Mouse (Mus musculus) intestine, embryonic 15.5 days (tissue): Measurements from ENCODE around the gene Tshb. TPM values are rescaled to one million over a fixed set of nuclear protein-coding genes. Genes with fewer than 3 reads are reported as not detected.

ENCODE experiments used
- ATAC-seq: fragments of 200-750 bp; cut with Nextera tagmentation; 2 replicates; pipeline ENCODE4 v1.8.0; 2017; ENCODE audit warnings: moderate TSS enrichment, moderate library complexity
- H3K27ac ChIP-seq: fragments of 300-500 bp; sonication (generic); 2 replicates; pipeline ENCODE4 v1.5.1; 2015; ENCODE audit warnings: mild to moderate bottlenecking, inconsistent platforms
- H3K27me3 ChIP-seq: fragments of 300-500 bp; sonication (generic); replicated peaks from 2 replicates; pipeline ENCODE4 v1.6.1; 2015; ENCODE audit warnings: inconsistent platforms
- H3K36me3 ChIP-seq: fragments of 300-500 bp; sonication (generic); 2 replicates; pipeline ENCODE4 v1.6.1; 2015; ENCODE audit warnings: inconsistent platforms
- H3K4me1 ChIP-seq: fragments of 300-500 bp; sonication (generic); replicated peaks from 2 replicates; pipeline ENCODE4 v1.6.1; 2015; ENCODE audit warnings: inconsistent platforms
- H3K4me2 ChIP-seq: fragments of 300-500 bp; sonication (generic); replicated peaks from 2 replicates; pipeline ENCODE4 v1.6.1; 2015; ENCODE audit warnings: mild to moderate bottlenecking, inconsistent platforms
- H3K4me3 ChIP-seq: fragments of 300-500 bp; sonication (generic); replicated peaks from 2 replicates; pipeline ENCODE4 v1.5.1; 2015; ENCODE audit warnings: inconsistent platforms
- H3K9ac ChIP-seq: fragments of 300-500 bp; sonication (generic); 2 replicates; pipeline ENCODE4 v1.6.1; 2015; ENCODE audit warnings: inconsistent platforms
- H3K9me3 ChIP-seq: fragments of 300-500 bp; sonication (generic); 2 replicates; pipeline ENCODE4 v1.6.1; 2016; ENCODE audit warnings: inconsistent platforms
- WGBS: fragments of 180-500 bp; shearing (Covaris S2); methylation state at CpG from one replicate; pipeline ENCODE4 v1.1.7; 2015; 5-methylcytosine and 5-hydroxymethylcytosine counted together
- polyA plus RNA-seq: library from polyadenylated mRNA; unstranded; fragments of >200 nt; fragmentation: Nextera tagmentation; extraction: Ambion mirVana; gene quantifications from 2 replicates; pipeline ENCODE4 v1.2.1, GENCODE M21; 2015

Tshb gene
- 0.11 and 0.27 TPM in 2 replicates for polyA plus RNA-seq

DNA sequence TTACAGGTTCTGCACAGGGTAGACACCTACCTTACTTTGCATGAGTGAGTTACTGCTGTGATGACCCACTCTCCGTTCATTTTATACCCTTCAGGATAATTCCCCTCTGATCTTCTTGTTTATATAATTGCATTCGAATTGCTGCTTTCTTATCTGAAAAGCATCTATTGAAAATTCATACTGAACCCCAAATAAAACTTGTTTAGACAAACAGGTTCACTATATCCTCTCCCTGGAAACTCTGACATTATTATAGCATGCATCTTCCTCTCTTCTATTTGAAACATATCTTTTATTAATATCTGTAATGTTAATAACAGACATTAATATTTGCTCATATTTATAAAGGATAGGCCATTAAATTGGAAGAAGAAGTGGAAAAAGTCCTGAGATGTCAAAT is at the start of gene Tshb:
TSS of gene Tshb (minus strand) at position 101 of the 400 bp plus-strand sequence.
- Histone ChIP-seq H3K36me3 (no peaks in the 10 kb centered on the region), H3K27ac (no peak within 1 kb of the TSS), H3K4me1 (no peaks in the 10 kb centered on the region), H3K9ac (no peak within 1 kb of the TSS), H3K27me3 (no peaks in the 10 kb centered on the region), H3K9me3 (no peaks in the 10 kb centered on the region), H3K4me2 (no peak within 1 kb of the TSS), H3K4me3 (no peak within 1 kb of the TSS)
- WGBS, result 64% methylated on average over 2 of the region's 2 CpGs
- no peak for ATAC-seq

DNA sequence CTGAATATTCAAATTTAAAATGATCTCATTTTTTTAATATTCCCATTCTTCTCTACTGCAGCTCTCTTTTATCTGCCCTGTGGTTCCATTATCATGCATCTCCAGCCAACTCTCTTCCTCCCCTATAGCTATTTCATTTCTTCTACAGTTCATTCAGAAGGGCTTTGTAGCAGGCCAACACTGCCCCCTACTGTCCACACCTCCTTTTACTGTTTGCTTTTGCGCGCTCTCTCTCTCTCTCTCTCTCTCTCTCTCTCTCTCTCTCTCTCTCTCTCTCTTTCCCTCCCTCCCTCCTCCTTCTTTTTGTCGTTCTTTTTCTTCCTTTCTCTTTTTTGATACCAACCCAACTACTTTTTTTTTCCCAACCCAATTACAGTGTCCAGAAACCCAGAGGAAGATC is 21.4 kb upstream of the Tshb start:
- Histone ChIP-seq H3K27ac (no peak overlapping the region), H3K4me1 (no peaks in the 10 kb centered on the region), H3K36me3 (no peaks in the 10 kb centered on the region), H3K27me3 (no peaks in the 10 kb centered on the region), H3K9ac (no peak overlapping the region), H3K4me2 (no peak overlapping the region), H3K4me3 (no peak overlapping the region), H3K9me3 (no peaks in the 10 kb centered on the region)
- no peak for ATAC-seq
- WGBS, result 4% methylated on average over 3 of the region's 3 CpGs

DNA sequence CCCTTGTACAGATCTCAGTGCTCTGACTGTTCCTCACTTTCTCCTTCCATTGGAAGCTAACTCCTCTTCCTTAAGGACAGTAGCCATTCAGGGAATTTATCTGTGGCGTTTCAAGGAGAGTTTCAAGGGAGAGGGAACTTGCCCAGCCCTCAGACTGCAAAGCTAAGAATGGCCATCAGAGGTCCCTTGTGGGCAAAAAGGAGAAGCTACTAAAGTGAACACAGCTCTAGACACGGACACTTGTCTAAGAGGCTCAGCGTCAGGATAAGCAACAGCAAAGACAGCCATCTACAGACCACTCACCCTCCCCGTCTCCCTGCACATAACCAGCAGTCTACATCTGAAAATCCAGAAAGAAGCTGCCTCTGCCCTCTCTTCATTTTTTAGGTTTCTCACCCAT is 4.9 kb upstream of the Tshb start:
- no peaks in the 10 kb centered on the region for H3K4me1 ChIP-seq
- H3K9ac ChIP-seq, result no peak overlapping the region
- no peak overlapping the region for H3K27ac ChIP-seq
- no peaks in the 10 kb centered on the region for H3K27me3 ChIP-seq
- WGBS, result 37% methylated on average over 4 of the region's 4 CpGs
- H3K4me2 ChIP-seq, result no peak overlapping the region
- no peak overlapping the region for H3K4me3 ChIP-seq
- H3K9me3 ChIP-seq, result no peaks in the 10 kb centered on the region
- no peak for ATAC-seq
- H3K36me3 ChIP-seq, result no peaks in the 10 kb centered on the region

DNA sequence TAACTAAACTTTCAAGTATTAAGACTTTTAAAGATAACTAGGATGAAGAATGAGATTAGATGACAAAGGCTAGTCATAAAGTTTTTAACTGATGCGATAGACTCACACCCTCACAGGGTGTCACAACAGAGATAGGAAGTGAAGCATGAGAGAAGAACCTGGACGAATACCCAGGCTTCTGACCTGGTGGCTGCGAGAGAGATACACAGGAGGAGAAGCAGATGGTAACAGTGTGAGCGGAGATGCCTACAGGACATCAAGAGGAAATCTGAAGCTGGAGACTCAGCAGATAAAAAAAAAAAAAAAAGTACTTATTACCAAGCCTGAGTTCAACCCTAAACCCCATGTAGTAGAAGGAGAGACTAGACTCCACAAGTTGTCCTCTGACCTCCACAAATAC is 9.5 kb downstream of the Tshb start:
- 80% methylated on average over 4 of the region's 4 CpGs for WGBS
- H3K36me3 ChIP-seq, result no peaks in the 10 kb centered on the region
- no peaks in the 10 kb centered on the region for H3K9me3 ChIP-seq
- no peak overlapping the region for H3K27ac ChIP-seq
- no peak overlapping the region for H3K4me2 ChIP-seq
- H3K9ac ChIP-seq, result no peak overlapping the region
- ATAC-seq, result no peak
- no peak overlapping the region for H3K4me3 ChIP-seq
- no peaks in the 10 kb centered on the region for H3K4me1 ChIP-seq
- no peaks in the 10 kb centered on the region for H3K27me3 ChIP-seq

DNA sequence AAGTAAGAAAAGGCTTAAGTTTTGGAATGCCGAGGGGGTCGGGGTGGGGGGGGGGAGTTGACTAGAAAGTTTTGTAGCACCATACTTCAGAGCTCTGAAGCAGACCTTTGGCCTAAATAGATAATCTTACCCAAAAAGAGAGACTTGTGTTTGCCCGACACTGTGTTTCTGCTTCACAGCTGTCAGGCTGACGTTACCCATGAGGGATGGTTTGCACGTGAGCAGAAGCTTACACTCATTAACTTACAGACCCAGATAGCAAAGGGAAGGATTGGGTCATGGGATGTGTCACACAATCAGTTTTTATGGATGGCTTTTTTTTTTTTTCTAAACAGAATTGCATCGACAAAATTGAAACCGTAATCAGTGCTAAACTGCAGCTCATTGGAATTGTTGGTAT is 17.7 kb downstream of the Tshb start:
- WGBS, result 48% methylated on average over 7 of the region's 7 CpGs

DNA sequence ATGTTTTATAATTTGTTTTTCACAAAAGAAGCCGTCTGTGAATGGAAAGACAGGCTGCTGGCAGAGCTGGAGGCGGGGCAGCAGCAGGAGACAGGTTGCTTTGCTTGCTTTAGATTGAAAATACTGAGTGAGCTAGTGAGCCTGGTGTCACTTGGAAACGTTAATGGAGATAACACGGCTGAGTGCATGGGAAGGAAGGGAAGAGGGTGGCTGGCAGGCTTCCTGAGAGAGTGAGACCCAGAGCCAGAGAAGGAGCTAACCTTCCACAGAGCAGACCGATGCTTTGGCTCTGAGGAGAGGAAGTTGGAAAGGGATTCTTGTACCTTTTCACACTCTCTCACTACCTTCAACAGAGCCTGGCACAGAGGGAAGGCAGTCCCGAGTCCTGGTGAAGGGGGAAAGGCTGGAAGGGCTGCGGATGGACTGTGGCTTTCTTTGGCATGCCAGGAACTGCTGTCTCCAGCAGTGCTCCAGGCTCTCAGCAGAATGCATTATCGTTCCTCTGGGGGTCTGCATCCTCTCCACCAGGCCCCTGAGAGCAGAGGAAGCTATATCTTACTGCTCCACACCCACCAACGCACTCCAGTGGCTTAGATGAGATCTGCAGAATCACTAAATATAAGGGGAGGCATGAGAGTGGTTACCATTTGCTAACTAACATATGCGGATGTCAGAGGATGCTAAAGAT is 18.7 kb downstream of the Tshb start:
- peak; percentile 31; the same call in 1 of the 2 replicates for ATAC-seq
- Histone ChIP-seq H3K27ac (no peak overlapping the region), H3K4me2 (no peak overlapping the region), H3K36me3 (0 out of 2 replicates have a peak, but pooled peaks cover 2% of the 10 kb centered on the region), H3K27me3 (no peaks in the 10 kb centered on the region), H3K4me3 (no peak overlapping the region), H3K9ac (no peak overlapping the region), H3K4me1 (peaks cover 3% of the 10 kb centered on the region; the same call in 1 of the 2 replicates), H3K9me3 (no peaks in the 10 kb centered on the region)
- 35% methylated on average over 10 of the region's 10 CpGs for WGBS

More for the DNA sequence above, 17.7 kb downstream of the Tshb start:
- Histone ChIP-seq H3K27me3 (no peaks in the 10 kb centered on the region), H3K4me2 (no peak overlapping the region), H3K27ac (no peak overlapping the region), H3K4me1 (peaks cover 3% of the 10 kb centered on the region; the same call in 1 of the 2 replicates), H3K36me3 (0 out of 2 replicates have a peak, but pooled peaks cover under 1% of the 10 kb centered on the region), H3K4me3 (no peak overlapping the region), H3K9me3 (no peaks in the 10 kb centered on the region), H3K9ac (no peak overlapping the region)
- no peak for ATAC-seq

DNA sequence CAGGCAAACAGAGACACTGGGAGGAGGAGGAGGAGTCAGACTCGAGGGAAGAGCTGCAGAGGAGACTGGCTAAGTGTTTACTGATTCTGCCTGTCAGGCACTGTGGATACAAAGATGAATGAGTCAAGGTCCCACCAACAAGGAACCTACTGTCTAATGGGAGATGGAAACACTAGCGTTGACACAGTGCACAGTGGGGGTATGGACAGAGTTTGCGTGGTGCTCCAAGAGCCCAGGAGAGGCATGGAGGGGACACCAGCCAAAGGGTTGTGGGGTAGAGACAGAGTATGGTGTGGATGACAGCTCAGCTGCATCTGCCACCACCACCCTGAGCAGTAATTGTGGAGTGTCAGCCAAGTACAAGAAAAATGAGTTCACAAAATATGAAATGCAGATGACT is 20.1 kb downstream of the Tshb start:
- Histone ChIP-seq H3K4me1 (peaks cover 3% of the 10 kb centered on the region; the same call in 1 of the 2 replicates), H3K9ac (no peak overlapping the region), H3K4me2 (no peak overlapping the region), H3K27ac (no peak overlapping the region), H3K36me3 (0 out of 2 replicates have a peak, but pooled peaks cover 2% of the 10 kb centered on the region), H3K27me3 (no peaks in the 10 kb centered on the region), H3K9me3 (no peaks in the 10 kb centered on the region), H3K4me3 (no peak overlapping the region)
- ATAC-seq, result no peak
- WGBS, result 49% methylated on average over 3 of the region's 3 CpGs

DNA sequence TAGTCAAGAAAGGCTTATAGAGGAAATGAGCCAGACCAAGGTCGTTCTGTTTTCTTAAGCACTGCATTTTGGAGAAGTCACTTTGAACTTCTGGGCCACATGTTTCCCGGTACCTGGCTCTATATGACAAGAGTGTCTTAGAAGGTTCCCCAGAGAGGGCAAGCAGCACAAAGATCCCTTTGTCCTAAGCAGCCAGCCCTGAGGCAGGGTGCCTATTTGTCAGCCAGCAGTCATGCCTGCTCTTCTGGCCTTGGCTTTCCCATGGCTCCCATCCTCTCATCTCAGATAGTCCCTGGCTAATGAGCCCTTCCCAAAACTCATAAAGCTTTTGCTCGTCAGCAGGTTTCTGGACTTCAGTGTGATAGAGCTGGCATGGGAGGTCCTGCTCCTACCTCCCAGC is 22.3 kb downstream of the Tshb start:
- Histone ChIP-seq H3K4me2 (no peak overlapping the region), H3K9me3 (no peaks in the 10 kb centered on the region), H3K9ac (no peak overlapping the region), H3K4me1 (peaks cover 15% of the 10 kb centered on the region), H3K4me3 (no peak overlapping the region), H3K36me3 (0 out of 2 replicates have a peak, but pooled peaks cover 2% of the 10 kb centered on the region), H3K27ac (no peak overlapping the region), H3K27me3 (no peaks in the 10 kb centered on the region)
- WGBS, result 78% methylated on average over 3 of the region's 3 CpGs
- no peak for ATAC-seq

DNA sequence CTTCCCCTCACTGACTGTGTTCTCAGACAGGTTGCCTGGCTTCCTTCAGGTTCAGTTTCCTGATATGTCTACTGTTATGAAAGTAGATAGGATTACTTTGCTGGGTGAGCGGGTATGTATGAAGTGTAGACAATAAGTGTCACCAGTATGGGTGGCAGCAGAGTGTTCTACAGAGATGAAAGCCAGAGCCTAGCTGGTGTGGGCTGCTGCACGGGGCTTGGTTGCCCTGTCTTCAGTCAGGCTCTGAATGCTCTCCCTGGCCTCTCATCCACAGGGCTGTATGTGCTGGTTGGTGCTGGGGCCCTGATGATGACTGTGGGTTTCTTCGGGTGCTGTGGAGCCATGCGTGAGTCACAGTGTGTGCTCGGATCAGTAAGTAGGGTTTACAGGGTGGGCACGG is 25.5 kb downstream of the Tshb start:
- Histone ChIP-seq H3K36me3 (0 out of 2 replicates have a peak, but pooled peaks cover 2% of the 10 kb centered on the region), H3K27me3 (no peaks in the 10 kb centered on the region), H3K4me2 (no peak overlapping the region), H3K9ac (no peak overlapping the region), H3K4me3 (no peak overlapping the region), H3K27ac (no peak overlapping the region), H3K9me3 (no peaks in the 10 kb centered on the region), H3K4me1 (peaks cover 12% of the 10 kb centered on the region; the same call in 1 of the 2 replicates)
- WGBS, result 67% methylated on average over 6 of the region's 6 CpGs
- ATAC-seq, result no peak

DNA sequence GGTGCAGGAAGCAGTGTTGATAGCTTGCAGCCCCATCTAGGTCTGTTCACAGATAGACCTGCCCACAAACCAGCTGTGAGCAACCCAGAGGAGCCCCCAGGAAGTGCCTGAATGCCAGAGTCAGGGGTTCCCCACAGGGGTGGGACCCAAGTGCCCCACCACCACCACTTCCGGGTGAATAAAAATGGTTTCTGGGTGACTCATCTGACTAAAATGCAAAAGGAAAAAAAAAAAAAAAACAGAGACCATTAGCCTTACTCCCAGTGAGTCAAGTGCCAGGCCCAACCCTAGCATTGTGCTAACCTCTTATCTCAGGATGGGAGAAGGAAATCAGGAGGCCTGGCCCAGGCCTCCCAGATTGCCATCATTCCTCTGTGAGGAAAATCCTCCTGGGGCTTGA is 26.7 kb downstream of the Tshb start:
- peak; percentile 85 for ATAC-seq
- H3K4me1 ChIP-seq, result peaks cover 12% of the 10 kb centered on the region; the same call in 1 of the 2 replicates
- no peak overlapping the region for H3K27ac ChIP-seq
- no peaks in the 10 kb centered on the region for H3K27me3 ChIP-seq
- H3K4me2 ChIP-seq, result no peak overlapping the region
- H3K4me3 ChIP-seq, result no peak overlapping the region
- H3K9me3 ChIP-seq, result no peaks in the 10 kb centered on the region
- 6% methylated on average over 1 of the region's 1 CpGs for WGBS
- H3K9ac ChIP-seq, result no peak overlapping the region
- 0 out of 2 replicates have a peak, but pooled peaks cover 2% of the 10 kb centered on the region for H3K36me3 ChIP-seq

DNA sequence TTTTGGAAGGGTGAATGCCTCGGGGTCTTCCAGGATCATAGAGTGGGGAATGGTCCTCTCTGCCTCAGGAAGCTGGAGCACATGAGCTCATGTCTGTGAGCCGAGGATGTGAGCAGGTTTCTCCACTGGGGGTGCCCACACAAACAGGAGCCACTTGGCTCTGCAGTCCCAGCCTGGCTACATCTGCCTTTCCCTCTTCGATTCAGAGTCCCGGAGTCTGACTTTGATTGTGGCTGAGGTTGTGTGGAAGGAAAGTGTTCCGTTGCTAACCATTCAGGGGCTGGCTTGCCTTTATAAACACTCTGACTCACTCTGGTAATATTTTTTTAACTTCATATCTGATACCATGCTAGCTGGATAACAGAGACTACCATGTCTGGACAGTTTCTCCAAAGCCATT is 30.1 kb downstream of the Tshb start:
- Histone ChIP-seq H3K27ac (no peak overlapping the region), H3K4me3 (no peak overlapping the region), H3K36me3 (no peaks in the 10 kb centered on the region), H3K27me3 (no peaks in the 10 kb centered on the region), H3K9me3 (no peaks in the 10 kb centered on the region), H3K4me1 (peaks cover 12% of the 10 kb centered on the region), H3K9ac (no peak overlapping the region), H3K4me2 (no peak overlapping the region)
- 69% methylated on average over 5 of the region's 5 CpGs for WGBS
- no peak for ATAC-seq

DNA sequence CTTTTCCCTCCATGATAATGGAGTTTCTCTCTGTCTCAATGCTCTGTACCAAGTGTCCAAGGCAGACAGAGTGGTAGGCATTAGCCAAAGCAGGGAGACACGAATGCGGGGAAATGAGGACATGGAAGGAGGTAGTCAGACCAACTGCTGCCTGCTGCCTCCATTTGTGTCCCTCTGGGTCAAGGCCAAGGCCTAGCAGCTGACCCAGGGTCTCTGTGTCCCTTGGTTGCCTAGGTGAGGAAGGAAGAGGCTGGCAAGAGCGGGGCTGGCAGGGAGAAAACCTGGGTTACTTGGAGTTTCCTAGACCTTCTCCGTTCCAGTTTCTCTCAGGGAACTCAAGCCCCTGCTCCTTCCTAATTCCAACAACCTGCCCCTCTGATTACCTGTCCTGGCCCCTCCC is 30.5 kb downstream of the Tshb start:
- ATAC-seq, result no peak
- no peak overlapping the region for H3K27ac ChIP-seq
- WGBS, result 95% methylated on average over 4 of the region's 4 CpGs
- H3K4me2 ChIP-seq, result no peak overlapping the region
- H3K36me3 ChIP-seq, result no peaks in the 10 kb centered on the region
- H3K27me3 ChIP-seq, result no peaks in the 10 kb centered on the region
- H3K4me1 ChIP-seq, result peaks cover 12% of the 10 kb centered on the region
- no peaks in the 10 kb centered on the region for H3K9me3 ChIP-seq
- H3K9ac ChIP-seq, result no peak overlapping the region
- H3K4me3 ChIP-seq, result no peak overlapping the region

DNA sequence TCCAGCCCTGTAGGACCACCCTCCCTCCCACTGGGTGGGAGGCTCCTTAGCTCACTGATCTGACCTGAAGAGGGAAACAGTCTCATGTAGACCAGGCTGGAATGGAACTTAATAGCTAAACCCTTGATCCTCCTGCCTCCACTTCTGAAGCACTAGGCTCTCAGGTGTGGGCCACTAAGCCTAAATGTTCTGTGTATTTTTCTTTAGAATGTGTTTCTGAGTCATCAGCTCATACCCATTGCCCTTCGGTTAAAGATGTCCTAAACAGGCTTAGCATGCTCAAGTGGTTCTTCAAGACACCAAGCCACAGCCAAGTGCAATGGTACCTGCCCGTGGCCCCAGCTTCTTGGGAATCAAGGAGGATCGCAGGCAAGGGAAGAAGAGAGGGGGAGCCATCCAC is 31.0 kb downstream of the Tshb start:
- Histone ChIP-seq H3K9ac (no peak overlapping the region), H3K27me3 (no peaks in the 10 kb centered on the region), H3K4me1 (peaks cover 9% of the 10 kb centered on the region), H3K4me3 (no peak overlapping the region), H3K4me2 (no peak overlapping the region), H3K9me3 (no peaks in the 10 kb centered on the region), H3K27ac (no peak overlapping the region), H3K36me3 (no peaks in the 10 kb centered on the region)
- WGBS, result 87% methylated on average over 3 of the region's 3 CpGs
- ATAC-seq, result no peak
